Mouse (Mus musculus) testis, adult 2 months (tissue): ENCODE measurements around the gene Ecm2.

Source experiments
- CTCF ChIP-seq: fragments of 200-500 bp; IDR thresholded peaks from 2 replicates; pipeline ENCODE4 v1.5.1; 2012; ENCODE audit warnings: low read depth, mild to moderate bottlenecking, inconsistent platforms, low read length, moderate library complexity; ENCODE audit not compliant: control insufficient read depth, insufficient read depth, insufficient replicate concordance
- POLR2A ChIP-seq: fragments of 200-500 bp; IDR thresholded peaks from 2 replicates; pipeline ENCODE4 v1.6.1; 2012; ENCODE audit warnings: low read depth, mild to moderate bottlenecking, inconsistent platforms, low read length, moderate library complexity; ENCODE audit not compliant: control insufficient read depth

- no peak for TF ChIP-seq CTCF
- no peak for TF ChIP-seq POLR2A
These were observed 11.9 kb upstream of the Ecm2 start, which contains the start of gene Tes3-ps for GRCm38 (mm10) chr13:49492376-49493368.
